Mouse (Mus musculus): ENCODE data around the gene St3gal6.

- TF ChIP-seq CTCF (IDR thresholded peaks at IDR 0.05; ENCODE audit: low read depth) (no peak), EP300 (IDR thresholded peaks at IDR 0.05; ENCODE audit: low read depth) (no peak)
Measured at GRCm38 (mm10) chr16:58527817-58528216, 3.8 kb upstream of the St3gal6 start.
